Comparison of ENCODE assay signal across 8 mouse cellular contexts in the genomic region with DNA sequence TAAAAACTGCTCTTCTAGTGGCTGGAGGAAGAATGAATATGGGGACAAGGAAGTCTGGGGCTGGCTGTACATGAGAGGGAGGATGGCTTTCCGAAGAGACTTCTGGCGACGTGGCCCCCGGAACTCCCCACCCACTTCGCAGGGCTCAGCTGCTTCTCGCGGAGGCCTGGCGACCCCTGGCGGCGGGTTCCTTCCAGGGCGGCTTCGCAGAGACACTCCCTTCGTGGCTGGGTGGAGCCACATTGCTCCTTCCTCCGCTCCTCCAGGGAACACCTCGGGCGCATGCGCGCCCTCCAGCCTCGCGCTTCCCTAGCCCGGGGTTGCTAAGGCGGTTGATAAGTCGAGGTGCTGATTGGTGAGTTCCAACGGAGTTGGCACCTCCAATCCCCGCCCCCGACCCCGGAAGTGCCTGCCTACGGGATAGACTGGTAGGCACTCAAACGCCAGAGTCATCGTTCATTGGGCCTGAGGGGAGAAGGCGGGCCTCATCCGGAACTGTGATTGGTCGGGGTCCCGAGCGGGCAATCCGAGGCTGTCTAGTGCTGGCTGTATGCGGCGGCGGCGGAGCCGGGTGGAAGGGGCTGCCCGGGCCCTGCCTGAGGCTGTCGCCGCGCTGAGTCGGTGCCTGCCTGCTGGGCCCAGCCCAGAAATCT. TPM values are rescaled to one million over a fixed set of nuclear protein-coding genes. Genes with fewer than 3 reads are reported as not detected.
DNase-seq lines count a peak whose midpoint lies in the region; ATAC-seq and TF ChIP-seq lines count a peak whose summit lies in the region.

A gene (plus strand): TSS at position 535 of the 653 bp plus-strand sequence.

- peak; percentile 95 for ATAC-seq in embryonic facial prominence, embryonic 15.5 days (ENCODE audit: insufficient number of reproducible peaks, low FRiP score, low TSS enrichment, low read depth)
- ATAC-seq in kidney, embryonic 14.5 days (ENCODE audit: low FRiP score, low TSS enrichment) = peak; percentile 95
- ATAC-seq in limb, embryonic 15.5 days (ENCODE audit: insufficient number of reproducible peaks, low FRiP score, low TSS enrichment, low read depth) = peak; percentile 96

- peaks cover 10% of the 10 kb centered on the region for H3K27me3 ChIP-seq in embryonic facial prominence, embryonic 15.5 days
- H3K27me3 ChIP-seq in kidney, embryonic 14.5 days (ENCODE audit: control insufficient read depth, insufficient read depth, low read length) = no peaks in the 10 kb centered on the region
- peaks cover 15% of the 10 kb centered on the region for H3K27me3 ChIP-seq in limb, embryonic 15.5 days

- WGBS in bone marrow, adult 2 months = under 1% methylated on average over 46 of the region's 46 CpGs
- WGBS in embryonic facial prominence, embryonic 15.5 days = under 1% methylated on average over 46 of the region's 46 CpGs
- 0% methylated on average over 46 of the region's 46 CpGs for WGBS in kidney, embryonic 14.5 days
- WGBS in limb, embryonic 15.5 days = 0% methylated on average over 46 of the region's 46 CpGs

- peak; percentile 47; the same call in 1 of the 2 replicates for TF ChIP-seq POLR2A in bone marrow, adult 2 months (IDR thresholded peaks at IDR 0.05; ENCODE audit: borderline replicate concordance, control insufficient read depth, low read depth, low read length)

- peak within 1 kb of the TSS; percentile 88 for H3K4me3 ChIP-seq in bone marrow, adult 2 months (replicated peaks; ENCODE audit: control insufficient read depth, low read depth, low read length)
- peak within 1 kb of the TSS; percentile 74 for H3K4me3 ChIP-seq in embryonic facial prominence, embryonic 15.5 days (replicated peaks)
- H3K4me3 ChIP-seq in kidney, embryonic 14.5 days (ENCODE audit: low read length) = peak within 1 kb of the TSS; percentile 71
- peak within 1 kb of the TSS; percentile 76 for H3K4me3 ChIP-seq in limb, embryonic 15.5 days

- H3K4me2 ChIP-seq in embryonic facial prominence, embryonic 15.5 days (replicated peaks) = peak within 1 kb of the TSS; percentile 89
- H3K4me2 ChIP-seq in kidney, embryonic 14.5 days (replicated peaks; ENCODE audit: low read depth, low read length) = peak within 1 kb of the TSS; percentile 88
- peak within 1 kb of the TSS; percentile 93 for H3K4me2 ChIP-seq in limb, embryonic 15.5 days

- peak within 1 kb of the TSS; percentile 82 for H3K27ac ChIP-seq in bone marrow, adult 2 months (ENCODE audit: control insufficient read depth, insufficient read depth, low read depth, low read length, poor library complexity)
- peak within 1 kb of the TSS; percentile 85 for H3K27ac ChIP-seq in embryonic facial prominence, embryonic 15.5 days (replicated peaks)
- H3K27ac ChIP-seq in kidney, embryonic 14.5 days (ENCODE audit: low read depth, low read length) = peak within 1 kb of the TSS; percentile 91
- H3K27ac ChIP-seq in limb, embryonic 15.5 days = peak within 1 kb of the TSS; percentile 89

- peaks cover 3% of the 10 kb centered on the region; the same call in 1 of the 2 replicates for H3K4me1 ChIP-seq in bone marrow, adult 2 months (ENCODE audit: control insufficient read depth, insufficient read depth, low read length)
- H3K4me1 ChIP-seq in embryonic facial prominence, embryonic 15.5 days = peaks cover 46% of the 10 kb centered on the region
- H3K4me1 ChIP-seq in kidney, embryonic 14.5 days (ENCODE audit: control insufficient read depth, insufficient read depth, low read length) = peaks cover 25% of the 10 kb centered on the region; the same call in 1 of the 2 replicates
- peaks cover 38% of the 10 kb centered on the region for H3K4me1 ChIP-seq in limb, embryonic 15.5 days

- H3K36me3 ChIP-seq in embryonic facial prominence, embryonic 15.5 days = no peaks in the 10 kb centered on the region
- H3K36me3 ChIP-seq in kidney, embryonic 14.5 days (ENCODE audit: control insufficient read depth, insufficient read depth, low read length) = peaks cover 2% of the 10 kb centered on the region; the same call in 1 of the 2 replicates
- H3K36me3 ChIP-seq in limb, embryonic 15.5 days = peaks cover 3% of the 10 kb centered on the region; the same call in 1 of the 2 replicates

- H3K9ac ChIP-seq in embryonic facial prominence, embryonic 15.5 days = peak within 1 kb of the TSS; percentile 50
- H3K9ac ChIP-seq in kidney, embryonic 14.5 days (ENCODE audit: low read depth, low read length) = peak within 1 kb of the TSS; percentile 68
- H3K9ac ChIP-seq in limb, embryonic 15.5 days = peak within 1 kb of the TSS; percentile 50

- H3K9me3 ChIP-seq in embryonic facial prominence, embryonic 15.5 days (replicated peaks) = no peaks in the 10 kb centered on the region
- no peaks in the 10 kb centered on the region for H3K9me3 ChIP-seq in kidney, embryonic 14.5 days (ENCODE audit: control insufficient read depth, low read length)
- no peaks in the 10 kb centered on the region for H3K9me3 ChIP-seq in limb, embryonic 15.5 days

- TF ChIP-seq CTCF in bone marrow, adult 2 months (IDR thresholded peaks at IDR 0.05; ENCODE audit: control insufficient read depth, insufficient read depth, low read length) = peak; percentile 94

- DNase-seq in 416B (ENCODE audit: low read depth) = peak; percentile 100
- DNase-seq in heart, adult 8-10 months (ENCODE audit: low spot score) = peak; percentile 99
- DNase-seq in monocyte, adult 2 months (ENCODE audit: low read depth in 1 of 2, low spot score in 2 of 2) = peak; percentile 98 to 99
- DNase-seq in spleen, postnatal 36 days (ENCODE audit: low spot score in 2 of 2) = peak; percentile 99

RNA-seq across cellular contexts. Expression of the gene that starts here (rescaled TPM):
- 7.0 and 16.0 TPM in 2 replicates for polyA plus RNA-seq in bone marrow, adult 2 months (2011; ENCODE audit: insufficient read depth, insufficient read length, low replicate concordance, missing spikeins)
- 29.6 and 36.8 TPM in 2 replicates for polyA plus RNA-seq in embryonic facial prominence, embryonic 15.5 days (2015; fragmentation: Nextera tagmentation; extraction: Ambion mirVana)
- total RNA-seq in heart, adult 8-10 months (2022) = under 1 TPM; 0.12 to 0.49 (median 0.33) TPM
- polyA plus RNA-seq in kidney, embryonic 14.5 days (2014; fragmentation: Nextera tagmentation; extraction: Ambion mirVana) = 33.0 and 37.4 TPM in 2 replicates
- polyA plus RNA-seq in limb, embryonic 15.5 days (2015; fragmentation: Nextera tagmentation; extraction: Ambion mirVana) = 25.4 and 28.5 TPM in 2 replicates

Comparison
In these comparisons a context has a peak if more than half of its experiments do, and no peak if none do; other contexts are left out.
1. Peak in every context shown above with its lines: DNase-seq, ATAC-seq, H3K4me3 ChIP-seq and H3K27ac ChIP-seq.
2. Peak in DNase-seq in heart, adult 8-10 months; RNA of the gene not detected or under 1 TPM.